ENCODE assay signal across 9 mouse cellular contexts in genomic region chr7:44469677-44470675, GRCm38 (mm10). TPM values are rescaled to one million over a fixed set of nuclear protein-coding genes. Genes with fewer than 3 reads are reported as not detected.
DNase-seq lines count a peak whose midpoint lies in the region; ATAC-seq lines count a peak whose summit lies in the region.
"Had no signal": no experiment of that assay in that cellular context is flagged by ENCODE, and none has a peak within 500 bp of the region (broad histone marks: within the 10 kb centered on the region; RNA-seq: fewer than 3 reads in every experiment).

No protein-coding gene starts in this region.

- H3K36me3 ChIP-seq in forebrain, embryonic 13.5 days (ENCODE audit: poor library complexity, severe bottlenecking), result peaks cover 2% of the 10 kb centered on the region; the same call in 1 of the 2 replicates
- peaks cover 8% of the 10 kb centered on the region for H3K36me3 ChIP-seq in liver, embryonic 16.5 days (ENCODE audit: control insufficient read depth, insufficient read depth)

- H3K27me3 ChIP-seq in forebrain, embryonic 13.5 days, result no peaks in the 10 kb centered on the region
- H3K27me3 ChIP-seq in liver, embryonic 16.5 days (ENCODE audit: control insufficient read depth, insufficient read depth, low read depth, low read length), result peaks cover 8% of the 10 kb centered on the region

- H3K9me3 ChIP-seq in forebrain, embryonic 13.5 days (replicated peaks), result no peaks in the 10 kb centered on the region
- H3K9me3 ChIP-seq in liver, embryonic 16.5 days (replicated peaks; ENCODE audit: control insufficient read depth, low read length), result no peaks in the 10 kb centered on the region

- H3K27ac ChIP-seq in forebrain, embryonic 13.5 days, result peak overlapping the region; percentile 91; the same call in 1 of the 2 replicates
- peak overlapping the region; percentile 90 for H3K27ac ChIP-seq in liver, embryonic 16.5 days (ENCODE audit: low read length)

- H3K4me2 ChIP-seq in forebrain, embryonic 13.5 days, result no peak overlapping the region
- peak overlapping the region; percentile 70 for H3K4me2 ChIP-seq in liver, embryonic 16.5 days (ENCODE audit: low read depth, low read length)

- 92% methylated on average over 16 of the region's 16 CpGs for WGBS in forebrain, embryonic 13.5 days
- WGBS in liver, embryonic 16.5 days (ENCODE audit: insufficient replicate concordance), result 55% methylated on average over 16 of the region's 16 CpGs

- ATAC-seq in forebrain, embryonic 13.5 days, result no peak
- ATAC-seq in liver, embryonic 16.5 days (ENCODE audit: low read depth), result peak; percentile 51

- H3K9ac ChIP-seq in forebrain, embryonic 13.5 days, result peak overlapping the region; percentile 68
- H3K9ac ChIP-seq in liver, embryonic 16.5 days (ENCODE audit: low read depth, low read length), result peak overlapping the region; percentile 96

- DNase-seq in layer of hippocampus, adult 11-12 months (ENCODE audit: low spot score), result peak; percentile 13
- DNase-seq in layer of hippocampus, adult 9-10 months (ENCODE audit: low spot score), result no peak
- peak; percentile 84 for DNase-seq in c-Kit-positive CD71-positive TER-119-positive erythroid progenitor cells, embryonic 14.5 days (ENCODE audit: low spot score)
- DNase-seq in urinary bladder, postnatal 36 days (ENCODE audit: low spot score in 2 of 2), result no peak
- no peak for DNase-seq in urinary bladder, postnatal 14 days (ENCODE audit: low spot score)
- no peak for DNase-seq in lung, postnatal 36 days

- H3K4me1 ChIP-seq in forebrain, embryonic 13.5 days, result peaks cover 62% of the 10 kb centered on the region
- H3K4me1 ChIP-seq in liver, embryonic 16.5 days (ENCODE audit: control insufficient read depth, low read depth, low read length), result peaks cover 72% of the 10 kb centered on the region

- no peak overlapping the region for H3K4me3 ChIP-seq in forebrain, embryonic 13.5 days
- H3K4me3 ChIP-seq in liver, embryonic 16.5 days (ENCODE audit: low read depth, low read length), result peak overlapping the region; percentile 97

RNA-seq across cellular contexts. Expression of gene Josd2, which starts 2.2 kb away (rescaled TPM):
- polyA plus RNA-seq in forebrain, embryonic 13.5 days (2015; fragmentation: Nextera tagmentation; extraction: Ambion mirVana), result 49.0 and 56.1 TPM in 2 replicates
- polyA plus RNA-seq in liver, embryonic 16.5 days (2015; fragmentation: Nextera tagmentation; extraction: Ambion mirVana), result 159 and 174 TPM in 2 replicates

RNA-seq across cellular contexts. Expression of gene Aspdh, which starts 4.8 kb away (rescaled TPM):
- 3.8 and 4.0 TPM in 2 replicates for polyA plus RNA-seq in forebrain, embryonic 13.5 days (2015; fragmentation: Nextera tagmentation; extraction: Ambion mirVana)
- 19.4 and 23.5 TPM in 2 replicates for polyA plus RNA-seq in liver, embryonic 16.5 days (2015; fragmentation: Nextera tagmentation; extraction: Ambion mirVana)
- polyA plus RNA-seq: intestine, embryonic 14.5 days had no signal

RNA-seq across cellular contexts. Expression of gene Emc10, which starts 26.4 kb away (rescaled TPM):
- polyA plus RNA-seq in forebrain, embryonic 13.5 days (2015; fragmentation: Nextera tagmentation; extraction: Ambion mirVana), result 101 and 106 TPM in 2 replicates
- polyA plus RNA-seq in liver, embryonic 16.5 days (2015; fragmentation: Nextera tagmentation; extraction: Ambion mirVana), result 34.4 and 40.6 TPM in 2 replicates

RNA-seq across cellular contexts. Expression of gene Fam71e1, which starts 26.4 kb away (rescaled TPM):
- 30.1 and 35.0 TPM in 2 replicates for polyA plus RNA-seq in forebrain, embryonic 13.5 days (2015; fragmentation: Nextera tagmentation; extraction: Ambion mirVana)
- 1.3 and 1.4 TPM in 2 replicates for polyA plus RNA-seq in liver, embryonic 16.5 days (2015; fragmentation: Nextera tagmentation; extraction: Ambion mirVana)

RNA-seq across cellular contexts. Expression of gene Lrrc4b, which starts 41.2 kb away (rescaled TPM):
- polyA plus RNA-seq in forebrain, embryonic 13.5 days (2015; fragmentation: Nextera tagmentation; extraction: Ambion mirVana), result 11.6 and 12.6 TPM in 2 replicates
- polyA plus RNA-seq in liver, embryonic 16.5 days (2015; fragmentation: Nextera tagmentation; extraction: Ambion mirVana), result not detected in 2 replicates

Comparison
In these comparisons a context has a peak if more than half of its experiments do, and no peak if none do; other contexts are left out.
1. DNase-seq: peak in layer of hippocampus, adult 11-12 months (single experiment) and c-Kit-positive CD71-positive TER-119-positive erythroid progenitor cells, embryonic 14.5 days (single experiment); none in layer of hippocampus, adult 9-10 months (single experiment), urinary bladder, postnatal 36 days (0 of 2), urinary bladder, postnatal 14 days (single experiment) and lung, postnatal 36 days (single experiment).